Mouse (Mus musculus) CH12.LX (cell line): ENCODE data around the gene Larp1. TPM values are rescaled to one million over a fixed set of nuclear protein-coding genes. Genes with fewer than 3 reads are reported as not detected.

ENCODE experiments used
- DNase-seq: peaks from one replicate; pipeline ENCODE4 v3.0.0-alpha.2; 2013; ENCODE audit errors: extremely low read depth
- H3K27ac ChIP-seq: 2 replicates; pipeline ENCODE4 v1.5.1; 2012; ENCODE audit warnings: low read depth, mild to moderate bottlenecking, control low read depth, moderate library complexity; ENCODE audit not compliant: insufficient read depth
- H3K27me3 ChIP-seq: replicated peaks from 2 replicates; pipeline ENCODE3; 2012; ENCODE audit warnings: inconsistent platforms
- H3K36me3 ChIP-seq, 2 experiments: replicated peaks in 1 of 2; 2 replicates each; pipeline versions ENCODE3 to v1.6.1; 2012; ENCODE audit warnings: inconsistent platforms in 1 of 2, low read length in 1 of 2, mild to moderate bottlenecking in 1 of 2, mixed read lengths in 1 of 2, moderate library complexity in 1 of 2; ENCODE audit not compliant: control insufficient read depth in 1 of 2, insufficient read depth in 1 of 2
- H3K4me1 ChIP-seq, 2 experiments: 2 replicates each; pipeline ENCODE4 v1.6.1; 2012; ENCODE audit warnings: inconsistent platforms in 1 of 2, moderate library complexity in 1 of 2; ENCODE audit not compliant: insufficient read depth in 2 of 2, control insufficient read depth in 1 of 2
- H3K4me2 ChIP-seq: 2 replicates; pipeline ENCODE4 v1.6.1; 2012; ENCODE audit warnings: low read depth, mild to moderate bottlenecking, control low read depth; ENCODE audit not compliant: poor library complexity, insufficient read depth, severe bottlenecking
- H3K4me3 ChIP-seq, 3 experiments: fragments of 150-350 bp in 1 of 3; sonication (generic) in 1 of 3; replicated peaks in 1 of 3; 2 replicates each; pipeline versions ENCODE3 to v1.5.1; 2011 to 2012; ENCODE audit warnings: low read depth in 2 of 3, low read length in 2 of 3, mild to moderate bottlenecking in 2 of 3, moderate library complexity in 2 of 3, control low read depth in 1 of 3, improper control_type of control experiment in 1 of 3, inconsistent platforms in 1 of 3, mixed read lengths in 1 of 3; ENCODE audit not compliant: poor library complexity in 1 of 3
- H3K79me2 ChIP-seq: replicated peaks from 2 replicates; pipeline ENCODE4 v1.6.1; 2012; ENCODE audit warnings: mild to moderate bottlenecking, moderate library complexity; ENCODE audit not compliant: control insufficient read depth, poor library complexity, insufficient read depth, severe bottlenecking; ENCODE audit errors: extremely low read depth
- H3K9ac ChIP-seq: 2 replicates; pipeline ENCODE4 v1.6.1; 2012; ENCODE audit warnings: low read depth, mild to moderate bottlenecking, control low read depth, moderate library complexity; ENCODE audit not compliant: insufficient read depth
- H3K9me3 ChIP-seq: replicated peaks from 2 replicates; pipeline ENCODE3; 2012; ENCODE audit warnings: low read length, inconsistent platforms, mixed read lengths
- CHD1 ChIP-seq: IDR thresholded peaks from 2 replicates; pipeline ENCODE4 v1.6.1; 2012; ENCODE audit warnings: low read depth, low read length, improper control_type of control experiment, inconsistent platforms
- CHD2 ChIP-seq: IDR thresholded peaks from 2 replicates; pipeline ENCODE4 v1.6.1; 2011; ENCODE audit warnings: low read length, improper control_type of control experiment
- E2F4 ChIP-seq: IDR thresholded peaks from 2 replicates; pipeline ENCODE4 v1.6.1; 2011; ENCODE audit warnings: low read depth, low read length, improper control_type of control experiment; ENCODE audit not compliant: insufficient replicate concordance
- ELF1 ChIP-seq: IDR thresholded peaks from 2 replicates; pipeline ENCODE4 v1.6.1; 2014; ENCODE audit warnings: low read depth, mild to moderate bottlenecking, inconsistent platforms, low read length, improper control_type of control experiment
- EP300 ChIP-seq: IDR thresholded peaks from 2 replicates; pipeline ENCODE4 v1.6.1; 2011; ENCODE audit warnings: low read length, improper control_type of control experiment
- HCFC1 ChIP-seq: IDR thresholded peaks from 2 replicates; pipeline ENCODE4 v1.6.1; 2012; ENCODE audit warnings: low read depth, mild to moderate bottlenecking, inconsistent platforms, low read length, improper control_type of control experiment
- MAFK ChIP-seq: IDR thresholded peaks from 2 replicates; pipeline ENCODE4 v1.6.1; 2011; ENCODE audit warnings: low read length, improper control_type of control experiment; ENCODE audit not compliant: insufficient replicate concordance
- MAX ChIP-seq: IDR thresholded peaks from 2 replicates; pipeline ENCODE4 v1.6.1; 2011; ENCODE audit warnings: low read length, improper control_type of control experiment
- MYC ChIP-seq: IDR thresholded peaks from 2 replicates; pipeline ENCODE4 v1.6.1; 2011; ENCODE audit warnings: low read depth, mild to moderate bottlenecking, improper control_type of control experiment, low read length
- NELFE ChIP-seq: IDR thresholded peaks from 2 replicates; pipeline ENCODE4 v1.6.1; 2011; ENCODE audit warnings: low read depth, low read length, improper control_type of control experiment
- POLR2A ChIP-seq: IDR thresholded peaks from 2 replicates; pipeline ENCODE4 v1.6.1; 2011; ENCODE audit warnings: low read depth, mild to moderate bottlenecking, improper control_type of control experiment, low read length
- RAD21 ChIP-seq: IDR thresholded peaks from 2 replicates; pipeline ENCODE4 v1.6.1; 2011; ENCODE audit warnings: low read depth, mild to moderate bottlenecking, low read length, improper control_type of control experiment, moderate library complexity
- RCOR1 ChIP-seq: conservative IDR thresholded peaks from 2 replicates; pipeline ENCODE4 v1.6.1; 2012; ENCODE audit warnings: low read depth, mild to moderate bottlenecking, inconsistent platforms, low read length, improper control_type of control experiment
- SMC3 ChIP-seq: IDR thresholded peaks from 2 replicates; pipeline ENCODE4 v1.6.1; 2011; ENCODE audit warnings: low read depth, low read length, improper control_type of control experiment
- USF1 ChIP-seq: IDR thresholded peaks from 2 replicates; pipeline ENCODE4 v1.6.1; 2014; ENCODE audit warnings: low read depth, mild to moderate bottlenecking, inconsistent platforms, low read length, improper control_type of control experiment
- USF2 ChIP-seq: conservative IDR thresholded peaks from 2 replicates; pipeline ENCODE4 v1.6.1; 2011; ENCODE audit warnings: low read depth, low read length, improper control_type of control experiment
- ZKSCAN1 ChIP-seq: IDR thresholded peaks from 2 replicates; pipeline ENCODE4 v1.6.1; 2012; ENCODE audit warnings: low read depth, inconsistent platforms, low read length, improper control_type of control experiment, borderline replicate concordance
- dilution Hi-C: fragments of 300-500 bp; cut with MboI; formaldehyde crosslinking; loops from 2 replicates; pipeline ENCODE4 v1.14.3; 2020; ENCODE audit warnings: low sequenced_read_pairs; ENCODE audit not compliant: extremely low pct_unique_long_range_greater_than_20kb, extremely low pct_ligation_motif_present
- in situ Hi-C: fragments of 300-500 bp; cut with MboI; formaldehyde crosslinking; loops from 3 replicates; pipeline ENCODE4 v1.14.3; 2019; ENCODE audit warnings: low sequenced_read_pairs, low pct_ligation_motif_present, low pct_unique_long_range_greater_than_20kb, mixed read lengths
- polyA plus RNA-seq: library from polyadenylated mRNA; unstranded; fragments of >175 nt; gene quantifications from 2 replicates; pipeline ENCODE4 v1.2.1, GENCODE M21; 2012; ENCODE audit warnings: low read depth; ENCODE audit not compliant: insufficient read length
- total RNA-seq, 2 experiments: library from RNA; depleted of rRNA; stranded (reverse); fragments of 300-350 nt in 1 of 2; fragments of >200 nt in 1 of 2; gene quantifications; 2 replicates each; pipeline ENCODE4 v1.2.3; 2012 to 2014

Larp1 gene
- total and polyA plus RNA-seq, 3 experiments: 38.2 to 284 (median 94.1) TPM

DNA sequence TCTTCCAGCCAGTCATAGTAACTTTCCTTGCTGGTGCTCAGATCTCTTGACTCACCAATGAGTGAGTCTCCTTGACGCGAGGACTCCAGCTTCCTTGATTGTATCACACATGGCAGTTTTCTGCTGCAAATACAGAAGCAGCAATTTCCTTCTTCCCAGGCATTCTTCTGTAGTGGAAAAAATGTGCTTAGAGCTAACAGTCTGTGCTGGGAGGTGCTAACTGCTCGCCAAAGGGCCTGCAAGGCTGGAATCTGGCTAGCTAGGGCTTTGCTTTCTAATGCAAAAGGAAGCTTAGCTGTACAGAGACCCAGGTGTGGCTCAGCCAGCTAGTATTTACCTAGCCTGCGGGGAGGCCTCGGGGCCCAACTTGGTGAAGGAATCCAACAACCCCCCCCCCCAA is 38.3 kb upstream of the Larp1 start:
- Histone ChIP-seq H3K9me3 (peaks cover 10% of the 10 kb centered on the region), H3K4me2 (no peak overlapping the region), H3K27me3 (no peaks in the 10 kb centered on the region), H3K79me2 (no peaks in the 10 kb centered on the region), H3K36me3 (no peaks in the 10 kb centered on the region), H3K27ac (no peak overlapping the region), H3K4me3 (no peak overlapping the region)
- in situ Hi-C loops: no loop called here
- DNase-seq: no peak
- TF ChIP-seq MAX (no peak), HCFC1 (no peak), SMC3 (no peak), ELF1 (no peak), NELFE (no peak), POLR2A (no peak), USF1 (no peak), ZKSCAN1 (no peak), CHD1 (no peak), RCOR1 (no peak), EP300 (no peak), USF2 (no peak), MYC (no peak), MAFK (no peak), RAD21 (no peak), E2F4 (no peak)
- TF ChIP-seq, all 38 proteins: peak for 0
- no peak overlapping the region for H3K9ac ChIP-seq
- peaks cover 0 to 20% of the 10 kb centered on the region in 2 experiments; a peak in 2 of 4 replicates for H3K4me1 ChIP-seq
- dilution Hi-C loops: no loop called here

GRCm38 (mm10) chr11:57973001-57973912 is 35.6 kb upstream of the Larp1 start:
- H3K27me3 ChIP-seq: no peaks in the 10 kb centered on the region
- no peak overlapping the region for H3K4me3 ChIP-seq
- no peak for DNase-seq
- TF ChIP-seq SMC3 (no peak), CHD2 (no peak)
- peaks cover 5% of the 10 kb centered on the region for H3K9me3 ChIP-seq
- no peak overlapping the region for H3K4me2 ChIP-seq
- dilution Hi-C loops: no loop called here
- no peaks in the 10 kb centered on the region for H3K36me3 ChIP-seq
- peaks cover 0 to 11% of the 10 kb centered on the region in 2 experiments; a peak in 2 of 4 replicates for H3K4me1 ChIP-seq
- no peak overlapping the region for H3K9ac ChIP-seq
- no peak overlapping the region for H3K27ac ChIP-seq
- no peaks in the 10 kb centered on the region for H3K79me2 ChIP-seq
- in situ Hi-C loops: no loop called here
